Mouse (Mus musculus): ENCODE measurements around the gene Ugt1a7c. TPM values are rescaled to one million over a fixed set of nuclear protein-coding genes. Genes with fewer than 3 reads are reported as not detected.
"Not testable (repeated sequence)": the region's sequence is repeated elsewhere in the genome, so short reads cannot be mapped to it uniquely, and the experiment has no call there.

The Ugt1a7c gene
- polyA plus RNA-seq (2012; rRNA removed), result 4.8 and 6.1 TPM in 2 replicates

- peak; percentile 32 for DNase-seq
- no peaks in the 10 kb centered on the region; the same call in 1 of the 2 replicates for H3K4me1 ChIP-seq (ENCODE audit: control insufficient read depth, insufficient read depth, low read length)
- no peak for TF ChIP-seq POLR2A (IDR thresholded peaks at IDR 0.05; ENCODE audit: borderline replicate concordance, extremely low read depth, low read depth, low read length)
- TF ChIP-seq CTCF (IDR thresholded peaks at IDR 0.05; ENCODE audit: insufficient read depth, low read length), result no peak
- WGBS, result 20% methylated on average over 10 of the region's 10 CpGs
- peak within 1 kb of the TSS; percentile 66 for H3K4me3 ChIP-seq (replicated peaks; ENCODE audit: extremely low read depth, low read depth, low read length)
Observed at GRCm38 (mm10) chr1:88094941-88095492, at the start of gene Ugt1a7c. Ugt1a7c (plus strand) TSS chr1:88095062.

- DNase-seq; H3K4me3 ChIP-seq (replicated peaks; ENCODE audit: extremely low read depth, low read depth, low read length); H3K4me1 ChIP-seq (ENCODE audit: control insufficient read depth, insufficient read depth, low read length): not testable (repeated sequence)
- 92% methylated on average over 2 of the region's 2 CpGs for WGBS
Observed at GRCm38 (mm10) chr1:88047408-88047807, 47.5 kb upstream of the Ugt1a7c start.

GRCm38 (mm10) chr1:88055088-88055487 is 39.8 kb upstream of the Ugt1a7c start, which contains the start of gene Ugt1a10:
Ugt1a10 (plus strand) TSS chr1:88055388.
- TF ChIP-seq CTCF (IDR thresholded peaks at IDR 0.05; ENCODE audit: insufficient read depth, low read length) (no peak), POLR2A (IDR thresholded peaks at IDR 0.05; ENCODE audit: borderline replicate concordance, extremely low read depth, low read depth, low read length) (no peak)
- H3K4me3 ChIP-seq (replicated peaks; ENCODE audit: extremely low read depth, low read depth, low read length), result no peak within 1 kb of the TSS
- no peaks in the 10 kb centered on the region for H3K4me1 ChIP-seq (ENCODE audit: control insufficient read depth, insufficient read depth, low read length)
- 85% methylated on average over 1 of the region's 1 CpGs for WGBS
- DNase-seq, result no peak

- not testable (repeated sequence) for H3K4me3 ChIP-seq (replicated peaks; ENCODE audit: extremely low read depth, low read depth, low read length); DNase-seq; H3K4me1 ChIP-seq (ENCODE audit: control insufficient read depth, insufficient read depth, low read length)
- 63% methylated on average over 1 of the region's 2 CpGs for WGBS
Observed at GRCm38 (mm10) chr1:88066472-88067102, 28.3 kb upstream of the Ugt1a7c start.

GRCm38 (mm10) chr1:88070495-88070894 is 24.4 kb upstream of the Ugt1a7c start, which contains the start of gene Ugt1a9:
Ugt1a9 (plus strand) TSS chr1:88070800.
- 60% methylated on average over 2 of the region's 2 CpGs for WGBS
- no peak for TF ChIP-seq CTCF (IDR thresholded peaks at IDR 0.05; ENCODE audit: insufficient read depth, low read length)
- TF ChIP-seq POLR2A (IDR thresholded peaks at IDR 0.05; ENCODE audit: borderline replicate concordance, extremely low read depth, low read depth, low read length), result no peak
- no peak within 1 kb of the TSS for H3K4me3 ChIP-seq (replicated peaks; ENCODE audit: extremely low read depth, low read depth, low read length)
- no peaks in the 10 kb centered on the region for H3K4me1 ChIP-seq (ENCODE audit: control insufficient read depth, insufficient read depth, low read length)
- DNase-seq, result no peak

- TF ChIP-seq CTCF (IDR thresholded peaks at IDR 0.05; ENCODE audit: insufficient read depth, low read length) (no peak), POLR2A (IDR thresholded peaks at IDR 0.05; ENCODE audit: borderline replicate concordance, extremely low read depth, low read depth, low read length) (no peak)
- Histone ChIP-seq H3K4me1 (ENCODE audit: control insufficient read depth, insufficient read depth, low read length) (no peaks in the 10 kb centered on the region), H3K4me3 (replicated peaks; ENCODE audit: extremely low read depth, low read depth, low read length) (no peak overlapping the region)
- 67% methylated on average over 4 of the region's 4 CpGs for WGBS
- DNase-seq, result no peak
Observed at GRCm38 (mm10) chr1:88070902-88071301, 24.0 kb upstream of the Ugt1a7c start.

- WGBS, result 70% methylated on average over 2 of the region's 2 CpGs
- DNase-seq, result no peak
- Histone ChIP-seq H3K4me3 (replicated peaks; ENCODE audit: extremely low read depth, low read depth, low read length) (no peak overlapping the region), H3K4me1 (ENCODE audit: control insufficient read depth, insufficient read depth, low read length) (no peaks in the 10 kb centered on the region)
- TF ChIP-seq POLR2A (IDR thresholded peaks at IDR 0.05; ENCODE audit: borderline replicate concordance, extremely low read depth, low read depth, low read length) (no peak), CTCF (IDR thresholded peaks at IDR 0.05; ENCODE audit: insufficient read depth, low read length) (no peak)
Observed at GRCm38 (mm10) chr1:88074471-88074870, 20.4 kb upstream of the Ugt1a7c start.

GRCm38 (mm10) chr1:88077128-88077527 is 17.7 kb upstream of the Ugt1a7c start:
- no peak for TF ChIP-seq CTCF (IDR thresholded peaks at IDR 0.05; ENCODE audit: insufficient read depth, low read length)
- TF ChIP-seq POLR2A (IDR thresholded peaks at IDR 0.05; ENCODE audit: borderline replicate concordance, extremely low read depth, low read depth, low read length), result no peak
- Histone ChIP-seq H3K4me3 (replicated peaks; ENCODE audit: extremely low read depth, low read depth, low read length) (no peak overlapping the region), H3K4me1 (ENCODE audit: control insufficient read depth, insufficient read depth, low read length) (no peaks in the 10 kb centered on the region)
- no peak for DNase-seq
- WGBS, result 89% methylated on average over 1 of the region's 1 CpGs

GRCm38 (mm10) chr1:88081670-88082069 is 13.2 kb upstream of the Ugt1a7c start:
- 76% methylated on average over 1 of the region's 1 CpGs for whole genome bisulfite sequencing
- H3K4me3 ChIP-seq (replicated peaks; ENCODE audit: extremely low read depth, low read depth, low read length), result no peak overlapping the region
- TF ChIP-seq POLR2A (IDR thresholded peaks at IDR 0.05; ENCODE audit: borderline replicate concordance, extremely low read depth, low read depth, low read length), result no peak
- no peak for TF ChIP-seq CTCF (IDR thresholded peaks at IDR 0.05; ENCODE audit: insufficient read depth, low read length)

GRCm38 (mm10) chr1:88086125-88086524 is 8.7 kb upstream of the Ugt1a7c start:
- no peak for DNase-seq
- no peak for TF ChIP-seq CTCF (IDR thresholded peaks at IDR 0.05; ENCODE audit: insufficient read depth, low read length)
- TF ChIP-seq POLR2A (IDR thresholded peaks at IDR 0.05; ENCODE audit: borderline replicate concordance, extremely low read depth, low read depth, low read length), result no peak
- Histone ChIP-seq H3K4me1 (ENCODE audit: control insufficient read depth, insufficient read depth, low read length) (no peaks in the 10 kb centered on the region), H3K4me3 (replicated peaks; ENCODE audit: extremely low read depth, low read depth, low read length) (no peak overlapping the region)
- WGBS, result 53% methylated on average over 1 of the region's 1 CpGs

More at GRCm38 (mm10) chr1:88081670-88082069, 13.2 kb upstream of the Ugt1a7c start:
- no peak for DNase-seq
- no peaks in the 10 kb centered on the region for H3K4me1 ChIP-seq (ENCODE audit: control insufficient read depth, insufficient read depth, low read length)
